ENCODE assay signal across 26 mouse cellular contexts in genomic region chr13:102664041-102664440, GRCm38 (mm10). TPM values are rescaled to one million over a fixed set of nuclear protein-coding genes. Genes with fewer than 3 reads are reported as not detected.
DNase-seq lines count a peak whose midpoint lies in the region; ATAC-seq and TF ChIP-seq lines count a peak whose summit lies in the region.
"Had no signal": no experiment of that assay in that cellular context is flagged by ENCODE, and none has a peak within 500 bp of the region (broad histone marks: within the 10 kb centered on the region; RNA-seq: fewer than 3 reads in every experiment).

No protein-coding gene starts in this region.

- no peak overlapping the region for H3K27ac ChIP-seq in heart, embryonic 15.5 days
- 0 out of 2 replicates have a peak overlapping the region, but pooled peaks have one; percentile 7 for H3K27ac ChIP-seq in small intestine, adult 2 months (ENCODE audit: insufficient read depth, low read depth, low read length)
- H3K27ac ChIP-seq: hindbrain, embryonic 12.5 days; hindbrain, postnatal 0 days; kidney, postnatal 0 days; limb, embryonic 13.5 days; liver, embryonic 14.5 days; lung, embryonic 15.5 days; midbrain, embryonic 13.5 days; neural tube, embryonic 13.5 days had no signal

- WGBS in heart, embryonic 15.5 days: 54% methylated on average over 6 of the region's 6 CpGs
- WGBS in small intestine, adult 2 months: 47% methylated on average over 6 of the region's 6 CpGs

- 0 out of 2 replicates have a peak, but pooled peaks have one; percentile 24 for ATAC-seq in heart, embryonic 15.5 days (replicated peaks; ENCODE audit: insufficient number of reproducible peaks, insufficient read depth, low FRiP score, low read depth)
- ATAC-seq: forebrain, embryonic 14.5 days; hindbrain, postnatal 0 days; intestine, embryonic 16.5 days; midbrain, embryonic 13.5 days had no signal

- no peak for TF ChIP-seq CTCF in small intestine, adult 2 months (IDR thresholded peaks at IDR 0.05; ENCODE audit: extremely low read depth, insufficient read length, insufficient replicate concordance, low read depth, low read length)

- H3K27me3 ChIP-seq in heart, embryonic 15.5 days: no peaks in the 10 kb centered on the region
- no peaks in the 10 kb centered on the region for H3K27me3 ChIP-seq in small intestine, adult 2 months (ENCODE audit: control insufficient read depth, insufficient read depth, low read length)
- H3K27me3 ChIP-seq: hindbrain, embryonic 12.5 days; limb, embryonic 13.5 days; lung, embryonic 15.5 days; midbrain, embryonic 13.5 days; neural tube, embryonic 13.5 days had no signal

- H3K4me2 ChIP-seq in heart, embryonic 15.5 days: no peak overlapping the region
- H3K4me2 ChIP-seq: hindbrain, embryonic 12.5 days; limb, embryonic 13.5 days; lung, embryonic 15.5 days; midbrain, embryonic 13.5 days; neural tube, embryonic 13.5 days had no signal

- no peak for TF ChIP-seq POLR2A in small intestine, adult 2 months (IDR thresholded peaks at IDR 0.05; ENCODE audit: low read depth, low read length)

- no peaks in the 10 kb centered on the region for H3K9me3 ChIP-seq in heart, embryonic 15.5 days (replicated peaks)
- H3K9me3 ChIP-seq: hindbrain, embryonic 12.5 days; limb, embryonic 13.5 days; lung, embryonic 15.5 days; midbrain, embryonic 13.5 days; neural tube, embryonic 13.5 days had no signal

- H3K4me3 ChIP-seq in heart, embryonic 15.5 days: no peak overlapping the region
- H3K4me3 ChIP-seq in small intestine, adult 2 months (ENCODE audit: low read depth, low read length): no peak overlapping the region
- H3K4me3 ChIP-seq: hindbrain, embryonic 12.5 days; limb, embryonic 13.5 days; lung, embryonic 15.5 days; midbrain, embryonic 13.5 days; neural tube, embryonic 13.5 days had no signal

- DNase-seq in heart, adult 9 months (ENCODE audit: low spot score in 2 of 2): no peak
- peak; percentile 30 for DNase-seq in testis, postnatal 10 days (ENCODE audit: low spot score)
- DNase-seq in testis, postnatal 14 days (ENCODE audit: low spot score): no peak
- DNase-seq in R1 (ENCODE audit: low read depth, low spot score): peak; percentile 6
- DNase-seq in right cerebral cortex, postnatal 4 days: no peak
- DNase-seq in gastrocnemius, postnatal 10 days: no peak
- DNase-seq: adrenal gland, postnatal 10 days; B cell, adult 2 months; cerebellum, adult 9-10 months; cerebellum, postnatal 36 days; heart, postnatal 36 days; kidney, adult 8-10 months; kidney, postnatal 4 days; thymus, postnatal 14 days had no signal

- H3K9ac ChIP-seq in heart, embryonic 15.5 days: no peak overlapping the region
- H3K9ac ChIP-seq: hindbrain, embryonic 12.5 days; limb, embryonic 13.5 days; liver, embryonic 14.5 days; lung, embryonic 15.5 days; midbrain, embryonic 13.5 days; neural tube, embryonic 13.5 days had no signal

- H3K4me1 ChIP-seq in heart, embryonic 15.5 days (replicated peaks): peaks cover 7% of the 10 kb centered on the region
- 0 out of 2 replicates have a peak, but pooled peaks cover 2% of the 10 kb centered on the region for H3K4me1 ChIP-seq in small intestine, adult 2 months (ENCODE audit: control insufficient read depth, insufficient read depth, insufficient read length, low read length)
- H3K4me1 ChIP-seq: hindbrain, embryonic 12.5 days; limb, embryonic 13.5 days; midbrain, embryonic 13.5 days; neural tube, embryonic 13.5 days had no signal

- no peaks in the 10 kb centered on the region for H3K36me3 ChIP-seq in heart, embryonic 15.5 days
- no peaks in the 10 kb centered on the region for H3K36me3 ChIP-seq in small intestine, adult 2 months (ENCODE audit: control insufficient read depth, insufficient read depth, low read length)
- H3K36me3 ChIP-seq: hindbrain, embryonic 12.5 days; limb, embryonic 13.5 days; lung, embryonic 15.5 days; midbrain, embryonic 13.5 days; neural tube, embryonic 13.5 days had no signal

RNA-seq across cellular contexts. Expression of gene Cd180, which starts 29.3 kb away (rescaled TPM):
- polyA plus RNA-seq in heart, embryonic 15.5 days (2015; fragmentation: Nextera tagmentation; extraction: Ambion mirVana): 0.24 and 0.53 TPM in 2 replicates
- 0.28 and 0.76 TPM in 2 replicates for polyA plus RNA-seq in small intestine, adult 2 months (2012; rRNA removed)
- 1 to 10 TPM; 1.2 to 1.4 TPM for total RNA-seq in gastrocnemius, postnatal 10 days (2021)

Comparison
In these comparisons a context has a peak if more than half of its experiments do, and no peak if none do; other contexts are left out.
1. DNase-seq: peak in testis, postnatal 10 days (single experiment) and R1 (single experiment); none in heart, adult 9 months (0 of 2), testis, postnatal 14 days (single experiment), right cerebral cortex, postnatal 4 days (single experiment) and gastrocnemius, postnatal 10 days (single experiment).